Mouse (Mus musculus) brown adipose tissue, adult 24 weeks (tissue): ENCODE measurements around the gene Gsta1. TPM values are rescaled to one million over a fixed set of nuclear protein-coding genes. Genes with fewer than 3 reads are reported as not detected.
"Not testable (repeated sequence)": the region's sequence is repeated elsewhere in the genome, so short reads cannot be mapped to it uniquely, and the experiment has no call there.

Experiments used
- H3K27ac ChIP-seq: fragments of 200-500 bp; replicated peaks from 2 replicates; pipeline ENCODE4 v1.5.1; 2012; ENCODE audit warnings: low read depth, mild to moderate bottlenecking, low read length
- H3K4me1 ChIP-seq: fragments of 200-500 bp; 2 replicates; pipeline ENCODE4 v1.6.1; 2012; ENCODE audit warnings: low read length, mixed read lengths; ENCODE audit not compliant: control insufficient read depth, insufficient read depth, insufficient read length
- H3K4me3 ChIP-seq: fragments of 200-500 bp; 2 replicates; pipeline ENCODE4 v1.5.1; 2012; ENCODE audit warnings: low read depth, mild to moderate bottlenecking, low read length, moderate library complexity; ENCODE audit not compliant: insufficient read depth
- polyA plus RNA-seq: library from polyadenylated mRNA; stranded (reverse); fragments of >200 nt; gene quantifications from 2 replicates; pipeline ENCODE4 v1.2.4, GENCODE M21; 2012; ENCODE audit not compliant: missing spikeins, insufficient read depth, insufficient read length

Gene Gsta1
- polyA plus RNA-seq, 1 experiment = not detected

DNA sequence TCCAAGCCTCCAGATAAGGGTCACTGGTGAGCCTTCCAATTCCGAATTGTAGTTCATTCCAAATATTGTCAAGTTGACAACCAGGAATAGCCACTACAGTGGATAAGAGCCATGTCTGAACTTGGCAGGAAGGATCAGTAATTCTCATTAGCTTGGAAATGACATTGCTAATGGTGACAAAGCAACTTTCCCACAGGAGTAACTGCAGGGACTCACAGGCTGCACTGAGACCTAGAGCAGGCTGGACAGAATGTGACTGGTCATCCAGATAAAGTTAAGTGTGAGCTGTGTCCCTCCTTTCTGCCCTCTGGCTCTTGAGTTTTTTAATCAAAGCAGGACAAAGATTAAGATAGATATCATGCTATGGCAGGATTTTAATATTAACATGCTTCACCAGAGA, 58.6 kb downstream of the Gsta1 start:
- not testable (repeated sequence) for H3K4me1 ChIP-seq, H3K27ac ChIP-seq, H3K4me3 ChIP-seq

DNA sequence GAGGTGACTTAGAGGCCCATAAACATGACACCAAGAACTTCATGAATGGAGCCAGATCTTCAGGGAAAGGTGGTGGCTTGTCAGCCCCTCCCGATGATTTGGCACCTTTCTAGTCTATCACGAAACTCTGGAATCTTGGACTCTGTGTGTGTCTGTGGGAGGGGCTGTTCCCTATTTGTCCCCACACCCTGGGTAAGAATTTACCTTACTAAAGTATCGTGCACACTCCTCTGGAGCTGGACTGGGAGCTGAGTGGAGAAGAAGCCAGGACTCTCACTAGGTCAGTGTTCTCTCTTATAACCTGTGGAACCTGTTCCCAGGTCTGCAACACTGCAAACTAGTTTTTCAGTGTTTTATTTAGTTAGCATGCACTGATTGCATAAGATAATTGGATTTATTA, 59.3 kb downstream of the Gsta1 start, which contains the start of gene Gm10639:
TSS of gene Gm10639 (plus strand) at position 201 of the 400 bp plus-strand sequence.
- H3K4me1 ChIP-seq, H3K4me3 ChIP-seq, H3K27ac ChIP-seq: not testable (repeated sequence)

Other genes with a start within 250 kb of the Gsta1 start
- gene Gcm1, start 178.7 kb upstream of the Gsta1 start, polyA plus RNA-seq = not detected in 2 replicates
- 66.7 and 70.2 TPM in 2 replicates for gene Fbxo9, start 121.6 kb upstream of the Gsta1 start, polyA plus RNA-seq
- 21.8 and 23.4 TPM in 2 replicates for gene Ick, start 121.5 kb upstream of the Gsta1 start, polyA plus RNA-seq
- 174 and 194 TPM in 2 replicates for gene Gsta4, start 47.9 kb upstream of the Gsta1 start, polyA plus RNA-seq
- 1.2 TPM in 1 of 2 replicates, not detected in the other for gene Gm3776, start 26.5 kb downstream of the Gsta1 start, polyA plus RNA-seq
- not detected in 2 replicates for gene Gm10639, start 59.3 kb downstream of the Gsta1 start, polyA plus RNA-seq
- gene Omt2a, start 84.1 kb downstream of the Gsta1 start, polyA plus RNA-seq = not detected in 2 replicates
- not detected in 2 replicates for gene Omt2b, start 96.9 kb downstream of the Gsta1 start, polyA plus RNA-seq
- not detected in 2 replicates for gene Gsta2, start 125.1 kb downstream of the Gsta1 start, polyA plus RNA-seq
- gene Dppa5a, start 137.5 kb downstream of the Gsta1 start, polyA plus RNA-seq = not detected in 2 replicates
- not detected in 2 replicates for gene Ooep, start 148.1 kb downstream of the Gsta1 start, polyA plus RNA-seq
- gene Ddx43, start 165.1 kb downstream of the Gsta1 start, polyA plus RNA-seq = not detected in 2 replicates
- gene Cgas, start 212.6 kb downstream of the Gsta1 start, polyA plus RNA-seq = 0.32 and 0.67 TPM in 2 replicates
- 42.2 and 44.6 TPM in 2 replicates for gene Mto1, start 217.6 kb downstream of the Gsta1 start, polyA plus RNA-seq
- gene Gm17324, start 218.1 kb downstream of the Gsta1 start, polyA plus RNA-seq = not detected in 2 replicates